Mouse (Mus musculus) cerebellum, adult 11 months (tissue): ENCODE results near the gene Emd.
"Not testable (repeated sequence)": the region's sequence is repeated elsewhere in the genome, so short reads cannot be mapped to it uniquely, and the experiment has no call there.

ENCODE experiments used
- DNase-seq: peaks from one replicate; pipeline ENCODE4 v3.0.0; 2022

Gene Emd

DNA sequence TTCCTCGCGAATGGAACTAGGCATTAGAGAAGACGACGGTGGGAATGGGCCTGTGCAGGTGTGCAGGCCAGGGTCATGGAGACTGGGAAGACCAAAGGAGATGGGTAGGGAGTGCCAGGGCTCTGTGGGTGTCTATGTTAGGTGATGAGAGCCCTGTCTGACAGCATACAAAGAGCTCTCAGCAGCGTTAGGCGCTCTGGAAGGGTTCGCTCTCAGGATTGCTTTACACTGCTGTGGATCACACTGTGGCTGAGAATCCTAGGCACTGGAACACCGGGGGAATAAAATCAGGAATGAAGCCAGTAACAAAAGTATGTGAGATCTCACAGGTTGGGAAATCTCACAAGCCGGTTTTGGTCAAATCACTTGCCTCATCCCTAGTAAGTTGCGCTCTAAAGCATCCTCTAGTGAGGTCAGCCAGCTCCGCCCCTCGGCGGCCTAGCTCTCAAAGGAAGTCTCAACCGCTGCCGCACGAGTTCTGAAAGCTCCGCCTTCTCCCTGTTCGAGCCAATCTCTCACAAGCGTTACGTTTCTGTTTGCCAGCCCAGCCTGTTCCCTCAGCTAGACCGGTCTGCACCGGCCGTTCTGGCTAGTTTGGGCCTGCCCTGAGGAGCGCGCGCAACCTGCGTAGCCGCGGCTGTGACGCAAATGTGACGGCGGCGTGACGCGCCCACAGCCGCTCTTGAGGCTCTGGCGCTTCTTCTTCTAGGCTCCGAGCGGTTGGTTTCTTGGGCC, at the start of gene Emd:
Emd (plus strand) TSS at position 535 of the 735 bp plus-strand sequence.
- peak; percentile 83 for DNase-seq

DNA sequence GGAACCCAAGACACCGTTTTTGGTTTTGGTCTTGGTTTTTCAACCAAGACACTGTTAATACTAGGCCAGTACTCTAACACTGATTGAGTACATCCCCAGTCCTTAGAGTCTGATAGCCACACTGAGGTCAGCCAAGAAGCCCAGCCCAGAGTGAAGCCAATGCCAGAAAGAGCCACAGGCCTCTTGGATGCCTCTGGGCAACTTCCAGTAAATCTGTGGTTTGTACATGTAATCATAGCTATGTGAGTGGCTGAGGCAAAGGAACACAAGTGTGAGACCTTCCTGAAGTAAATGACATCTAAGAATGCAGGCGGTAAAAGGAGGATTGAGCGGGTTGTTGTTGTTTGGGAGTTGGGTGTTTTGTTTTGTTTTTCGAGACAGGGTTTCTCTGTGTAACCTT, 36.0 kb upstream of the Emd start:
- DNase-seq: no peak

DNA sequence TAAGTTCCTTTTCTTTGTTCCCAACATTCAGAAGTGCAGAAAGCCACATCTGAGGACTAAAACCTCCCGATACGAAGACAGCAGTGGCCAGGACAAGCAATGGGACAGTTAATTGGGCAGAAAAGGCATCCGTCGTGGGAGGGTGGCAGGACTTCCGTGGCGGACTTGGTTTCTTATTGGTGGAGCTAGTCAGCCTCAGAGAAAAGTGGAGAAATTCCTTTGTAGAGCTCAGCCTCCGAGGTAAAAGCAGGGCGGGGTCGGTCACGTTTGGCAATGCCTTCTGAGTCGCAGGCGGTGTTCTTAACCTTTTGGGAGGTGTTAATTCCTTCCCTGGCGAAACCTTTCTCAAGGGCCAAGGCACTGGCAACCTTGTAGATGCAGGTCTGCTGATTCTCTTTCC, 35.0 kb upstream of the Emd start:
- no peak for DNase-seq

DNA sequence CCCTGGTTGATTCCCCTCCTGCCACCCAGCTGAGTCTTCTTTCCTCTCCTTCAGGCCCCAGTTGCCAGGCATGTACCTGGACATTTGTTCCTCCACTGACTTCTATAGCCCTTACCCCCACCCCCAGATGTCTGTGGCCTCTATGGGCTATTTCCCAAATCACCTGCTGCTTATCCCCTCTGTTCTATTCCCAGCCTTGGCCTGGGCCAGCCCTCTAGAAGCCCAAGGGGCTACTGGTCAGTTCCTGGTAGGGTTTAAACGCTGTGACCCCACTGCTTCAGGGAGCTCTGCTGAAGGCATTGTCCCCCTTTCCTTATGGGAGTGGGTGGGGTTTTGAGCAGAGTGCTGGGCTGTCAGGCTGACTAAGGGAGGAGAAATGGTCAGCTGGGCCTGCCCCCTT, 34.4 kb upstream of the Emd start:
- DNase-seq: not testable (repeated sequence)

DNA sequence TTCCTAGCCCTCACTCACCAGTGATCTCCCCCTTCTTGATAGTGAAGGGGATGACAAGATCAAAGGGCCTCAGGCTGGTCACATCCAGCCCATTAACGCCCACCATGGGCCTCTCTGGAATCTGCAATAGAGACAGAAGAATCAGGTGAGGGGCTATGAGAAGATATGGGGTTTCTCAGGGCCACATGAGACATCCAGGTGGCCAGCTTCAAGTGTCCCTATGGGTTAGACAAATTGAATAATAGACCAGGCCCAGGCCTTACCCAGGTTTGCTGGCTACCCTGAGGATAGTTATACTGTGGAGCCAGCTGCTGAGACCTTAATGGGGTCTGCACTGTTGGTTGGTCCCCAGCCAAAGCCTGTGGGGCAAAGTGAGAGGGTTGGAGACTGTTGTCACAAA, 24.4 kb upstream of the Emd start:
- DNase-seq: no peak

DNA sequence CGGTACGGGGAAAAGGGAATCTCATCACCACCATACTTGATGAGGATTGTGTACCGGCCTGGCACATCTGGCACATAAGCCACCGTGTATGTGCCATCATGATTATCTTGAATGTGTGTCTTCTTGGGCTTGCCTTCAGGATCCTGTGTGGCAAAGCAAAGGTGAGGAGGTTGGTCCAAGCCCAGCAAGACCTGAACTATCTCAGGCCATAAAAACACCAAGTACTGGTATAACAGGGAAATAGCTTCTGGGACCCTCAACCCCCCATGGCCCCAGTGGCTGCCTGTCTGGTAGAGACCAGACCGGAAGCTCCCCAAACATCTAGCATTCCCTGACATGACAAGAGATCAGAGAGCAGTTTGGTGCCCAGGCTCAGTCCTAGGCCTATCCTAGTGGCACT, 21.3 kb upstream of the Emd start:
- no peak for DNase-seq

DNA sequence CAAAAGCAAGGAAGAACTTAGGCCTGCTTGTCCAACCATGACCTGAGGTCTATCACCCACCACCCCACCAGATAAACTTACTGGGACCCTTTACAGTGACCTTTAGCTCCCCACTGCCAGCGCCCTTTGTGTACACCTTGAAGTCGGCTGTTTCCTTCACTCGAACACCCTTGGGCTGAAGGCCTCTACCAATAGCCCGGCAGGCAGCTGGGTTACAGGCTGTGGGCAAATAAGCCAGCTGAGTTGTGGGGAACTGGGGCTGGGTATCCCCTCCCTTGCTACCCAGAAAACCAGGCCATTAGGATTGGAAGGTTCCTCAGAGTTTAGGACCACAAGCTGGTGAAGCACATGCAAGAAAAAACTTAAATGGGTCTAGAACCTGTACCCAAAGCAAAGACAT, 14.2 kb upstream of the Emd start:
- DNase-seq: no peak

DNA sequence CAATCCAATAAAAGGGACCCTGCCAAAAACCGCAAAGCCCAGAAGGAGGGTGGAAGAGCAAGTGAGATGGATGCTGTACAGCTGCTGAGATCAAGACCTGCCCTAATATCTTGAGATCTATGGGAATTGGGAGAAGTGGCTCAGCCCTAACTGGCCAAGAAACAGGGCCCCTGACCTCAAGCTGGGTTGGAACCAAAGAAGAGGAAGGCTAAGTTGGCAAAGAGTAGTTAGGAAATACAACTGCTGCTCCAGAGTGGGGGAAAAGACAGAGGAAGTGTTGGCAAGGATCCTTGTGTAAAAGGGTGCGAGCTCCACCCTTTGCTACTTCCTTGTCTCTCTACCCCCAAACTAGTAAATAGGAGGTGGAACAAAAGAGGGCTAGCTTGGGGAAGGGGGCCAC, 11.1 kb upstream of the Emd start:
- no peak for DNase-seq

DNA sequence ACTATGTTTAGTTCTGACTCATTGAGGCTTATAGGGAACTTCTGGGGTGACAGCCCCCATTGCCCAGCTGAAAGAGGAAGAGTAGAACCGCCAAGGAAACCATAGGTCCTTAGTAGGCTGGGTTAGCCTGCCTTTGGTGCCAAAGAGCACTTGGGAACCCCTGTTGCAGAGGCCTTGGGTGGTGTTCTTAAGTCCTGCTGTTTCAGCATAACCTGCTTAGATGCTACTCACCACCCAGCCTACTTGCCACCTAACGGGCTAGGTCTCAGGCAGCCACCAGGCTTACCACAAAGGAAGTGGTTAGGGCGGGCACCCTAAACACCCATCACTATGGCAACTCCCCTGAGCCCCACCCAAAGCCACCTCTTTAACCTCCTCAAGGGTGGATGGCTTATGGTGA, 10.7 kb upstream of the Emd start:
- DNase-seq: no peak

DNA sequence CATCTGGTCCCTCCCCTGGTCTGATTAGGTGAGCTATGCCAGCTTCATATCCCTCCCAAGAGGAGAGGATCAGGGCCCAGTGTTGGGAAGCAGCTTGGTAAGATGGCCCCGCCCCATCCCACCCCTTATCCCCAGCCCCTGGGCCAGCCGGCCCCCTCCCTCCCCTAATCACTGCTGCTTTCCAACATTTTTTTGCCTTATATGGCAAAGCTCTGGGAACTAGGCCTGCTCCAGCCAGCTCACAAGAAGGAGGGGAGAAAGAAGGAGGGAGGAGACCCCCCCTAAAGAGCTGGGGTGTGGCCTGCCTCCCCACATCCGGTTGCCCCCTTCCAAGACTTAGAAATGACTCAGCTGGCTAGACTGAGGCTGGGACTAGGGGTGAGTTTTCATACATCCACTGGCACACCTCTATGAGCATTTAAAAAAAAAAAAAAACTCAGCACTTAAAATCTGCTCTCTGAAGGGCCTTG, 9.8 kb upstream of the Emd start:
- no peak for DNase-seq

DNA sequence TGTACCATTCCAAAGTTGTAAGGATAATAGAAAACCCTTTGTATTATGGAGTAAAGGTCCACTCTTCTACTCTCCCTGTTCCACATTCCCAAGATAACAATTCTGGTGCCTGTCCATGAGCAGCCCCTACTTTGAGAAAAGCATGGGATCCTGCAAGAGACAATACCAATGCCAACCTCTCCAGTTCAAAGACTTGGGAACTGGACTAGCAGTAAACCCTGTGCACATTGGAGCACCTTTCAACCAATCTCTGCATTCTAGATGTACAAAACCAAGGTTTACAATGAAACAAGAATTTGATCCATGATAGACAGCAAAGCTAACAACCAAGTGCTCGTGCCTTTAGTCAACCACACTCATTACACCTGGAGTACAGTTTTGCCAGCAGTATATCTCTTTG, 9.4 kb upstream of the Emd start:
- DNase-seq: no peak

DNA sequence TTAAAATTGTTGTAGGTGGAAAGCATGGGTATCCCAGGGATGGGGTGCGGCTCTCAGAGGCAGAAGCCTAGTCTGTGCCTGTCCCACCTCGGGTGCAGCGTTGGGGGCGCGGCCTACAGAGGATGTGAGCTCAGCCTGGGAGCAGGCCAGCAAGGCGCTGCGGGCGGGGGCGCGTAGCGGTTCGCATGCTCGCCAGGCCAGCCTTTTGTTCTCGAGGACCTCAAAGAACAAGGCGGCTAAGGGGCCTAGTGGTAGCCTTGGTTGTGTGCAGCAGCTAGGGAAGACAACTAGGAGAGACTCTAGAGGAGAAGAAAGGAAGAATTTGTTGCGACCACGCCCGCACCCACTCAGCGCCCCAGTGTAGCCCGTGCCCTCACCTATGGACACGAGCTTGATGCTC, 8.8 kb upstream of the Emd start:
- peak; percentile 69 for DNase-seq

DNA sequence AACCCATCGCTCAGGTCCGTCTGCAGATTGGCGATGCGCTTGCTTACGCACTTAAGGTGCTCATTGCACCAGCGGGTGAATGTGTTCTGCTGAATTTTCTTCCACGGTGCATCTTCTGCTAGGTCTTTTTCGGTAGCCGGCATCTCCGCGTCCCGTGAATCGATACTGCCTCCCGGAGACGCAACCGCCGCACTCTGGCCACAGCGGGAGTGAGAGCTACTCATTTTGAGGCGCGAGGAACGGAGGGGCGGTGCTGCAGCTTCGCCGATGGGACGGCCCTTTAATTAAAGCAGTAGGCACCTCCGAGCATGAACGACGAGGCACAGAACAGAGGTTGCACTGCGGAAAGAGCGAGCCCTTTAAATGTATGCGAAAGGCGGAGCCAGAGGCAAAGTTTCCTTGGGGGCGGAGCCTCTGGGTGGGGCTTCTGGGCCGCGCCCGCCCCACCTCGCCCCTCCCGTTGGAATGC, 8.2 kb upstream of the Emd start:
- peak; percentile 78 for DNase-seq

DNA sequence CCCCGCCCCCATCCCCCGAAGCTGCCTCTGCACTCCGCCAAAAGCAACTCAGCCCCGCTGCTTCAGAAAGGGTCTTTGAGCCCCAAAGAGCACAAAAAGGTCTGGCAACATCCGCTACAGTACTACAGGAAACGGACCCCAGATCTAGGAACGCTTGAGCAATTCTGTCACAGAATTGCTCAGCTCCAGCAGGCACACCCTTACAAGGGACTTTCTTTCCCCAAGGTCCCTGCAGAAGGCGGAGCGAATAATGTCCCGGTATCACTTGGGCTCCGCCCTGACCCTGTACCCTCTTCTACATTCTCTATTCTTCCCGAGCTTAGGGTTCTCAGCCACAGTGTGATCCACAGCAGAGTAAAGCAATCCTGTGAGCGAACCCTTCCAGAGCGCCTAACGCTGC, 7.8 kb upstream of the Emd start:
- DNase-seq: no peak

DNA sequence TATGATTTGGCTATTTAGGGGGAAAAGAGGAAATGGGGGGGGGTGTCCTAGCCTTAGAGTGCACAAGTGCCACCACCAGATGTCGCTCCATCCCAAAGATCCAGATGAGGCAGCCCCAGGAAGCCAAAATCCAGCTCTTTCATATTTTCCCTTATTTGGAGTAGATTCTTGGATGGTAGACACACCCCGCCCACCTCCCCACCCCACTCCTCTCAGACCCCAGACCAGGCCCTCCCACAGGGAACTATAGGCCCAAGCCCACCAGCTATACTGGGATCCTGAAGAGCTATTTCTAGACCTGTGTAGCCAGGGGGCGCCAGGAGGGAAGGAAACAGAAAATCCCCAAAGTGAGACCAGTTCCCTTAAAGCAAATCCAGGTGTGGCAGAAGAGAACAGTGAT, 5.8 kb upstream of the Emd start:
- peak; percentile 44 for DNase-seq

DNA sequence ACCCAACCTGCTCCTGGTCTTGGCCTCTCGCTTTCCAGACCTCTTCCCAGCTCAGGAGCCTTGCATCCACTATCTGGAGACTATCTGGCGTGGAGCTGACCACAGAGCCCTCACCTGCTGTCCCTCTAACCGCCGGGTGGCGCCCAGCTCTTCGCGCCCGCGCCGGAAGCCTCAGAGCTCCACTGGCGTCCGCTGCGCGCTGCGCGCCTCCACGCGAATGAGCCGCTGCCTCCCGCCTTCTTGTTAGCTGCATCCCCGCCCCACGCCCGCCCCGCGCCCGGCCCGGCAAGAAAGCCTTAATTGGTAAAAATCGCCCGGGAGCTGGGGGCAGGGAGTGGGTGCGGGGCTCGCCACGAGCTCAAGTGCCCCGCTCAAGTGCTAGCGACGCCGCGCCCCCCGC, 4.9 kb upstream of the Emd start, which contains the start of gene Flna:
Flna (minus strand) TSS at position 206 of the 400 bp plus-strand sequence.
- DNase-seq: peak; percentile 67

DNA sequence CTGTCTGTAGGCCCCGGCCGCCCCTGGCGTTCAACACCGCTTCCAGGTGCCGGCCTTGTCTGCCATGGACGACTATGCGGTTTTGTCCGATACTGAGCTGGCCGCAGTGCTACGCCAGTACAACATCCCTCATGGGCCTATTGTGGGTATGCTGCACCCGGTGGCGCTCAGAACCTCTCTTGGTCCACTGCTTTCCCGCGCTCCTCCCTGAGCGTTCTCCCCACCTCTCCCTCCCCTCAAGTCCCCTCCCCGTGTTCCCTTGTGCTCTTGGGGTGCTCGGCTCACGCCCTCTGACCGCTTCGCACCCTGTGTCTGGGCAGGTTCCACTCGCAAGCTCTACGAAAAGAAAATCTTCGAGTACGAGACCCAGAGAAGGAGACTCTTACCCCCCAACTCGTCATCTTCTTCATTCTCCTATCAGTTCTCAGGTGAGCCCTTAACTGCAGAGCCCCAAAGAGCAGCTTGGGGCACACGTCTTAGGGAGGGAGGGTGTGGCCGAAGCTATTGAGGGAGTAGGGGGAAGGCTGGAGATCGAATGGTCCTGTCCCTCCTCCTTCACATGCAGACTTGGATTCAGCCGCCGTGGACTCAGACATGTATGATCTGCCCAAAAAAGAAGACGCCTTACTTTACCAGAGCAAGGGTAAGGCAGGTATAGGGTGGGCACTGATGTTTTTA, 540 bp downstream of the Emd start:
- no peak for DNase-seq

DNA sequence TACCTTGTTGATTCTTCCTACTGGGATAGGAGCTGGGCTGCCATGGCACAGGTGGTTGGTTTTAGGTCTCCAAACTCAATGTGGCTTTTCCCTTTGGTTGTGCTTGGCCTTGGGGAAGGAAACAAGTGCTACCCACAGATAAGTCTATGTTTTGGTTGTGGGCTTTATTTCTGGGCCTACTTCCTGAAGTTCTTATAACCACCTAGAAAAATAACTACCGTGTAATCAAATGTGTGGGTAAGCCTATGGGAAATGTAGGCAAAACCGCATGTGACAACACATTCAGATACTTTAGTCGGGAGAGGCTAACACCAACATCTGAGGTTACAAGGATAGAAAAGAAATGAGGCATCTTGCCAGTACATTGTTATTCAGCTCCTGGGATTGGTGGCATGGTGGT, 3.3 kb downstream of the Emd start:
- no peak for DNase-seq

DNA sequence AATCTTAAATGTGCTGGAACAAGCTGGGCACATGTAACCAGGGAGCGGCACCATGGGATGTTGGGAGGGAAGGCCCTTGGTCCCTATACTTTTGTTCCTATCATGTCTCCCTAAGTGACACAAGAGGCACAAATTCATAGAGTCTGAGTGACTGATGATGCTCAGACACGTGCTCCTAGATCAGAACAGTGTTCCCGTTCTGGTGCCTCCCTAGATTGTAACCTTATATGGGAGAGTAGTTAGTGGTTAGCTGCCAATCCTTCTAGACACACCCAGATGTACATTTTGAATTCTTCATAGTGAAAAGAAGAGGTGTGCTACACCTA, 15.2 kb downstream of the Emd start:
- no peak for DNase-seq

DNA sequence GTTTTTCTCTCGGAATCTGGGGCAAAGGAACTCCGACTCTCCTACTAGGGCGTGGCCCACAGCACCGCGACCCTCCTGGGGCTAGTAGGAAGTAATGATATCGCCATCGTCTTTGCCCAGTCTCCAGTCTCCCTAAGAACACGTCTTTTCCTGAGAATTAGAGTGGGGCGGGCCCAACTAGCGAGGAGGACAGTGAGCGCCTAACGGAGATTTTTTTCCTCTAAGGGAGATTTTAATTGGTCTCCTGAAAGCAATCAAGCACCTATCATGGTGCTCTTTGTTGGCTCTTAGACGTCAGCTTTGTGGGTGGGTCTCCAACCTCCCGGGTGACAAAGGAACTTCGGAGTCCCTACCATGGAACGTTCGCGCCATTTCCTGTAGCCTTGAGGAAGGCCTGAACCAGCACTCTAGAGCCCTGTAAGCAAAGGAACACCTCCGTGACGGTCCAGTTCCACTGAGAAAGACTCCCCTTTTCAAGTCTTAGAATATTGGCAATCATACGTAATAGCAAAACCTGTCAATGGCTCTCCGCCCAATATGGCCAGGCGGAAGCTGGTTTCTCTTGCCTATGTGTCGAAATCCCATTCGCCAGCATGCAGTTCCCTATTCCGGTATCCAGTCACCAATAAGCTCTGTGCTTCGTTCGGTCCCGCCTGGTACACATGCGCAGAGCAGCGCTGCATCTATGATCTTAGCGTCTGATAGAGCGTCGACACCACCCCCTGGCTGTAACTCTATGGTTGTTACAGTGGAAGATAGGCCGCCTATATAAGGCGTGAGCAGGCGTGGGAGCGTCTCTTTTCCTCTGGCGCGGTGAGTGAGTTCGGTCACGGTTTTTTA, 15.8 kb downstream of the Emd start, which contains the start of gene Rpl10:
Rpl10 (plus strand) TSS at position 751 of the 840 bp plus-strand sequence.
- DNase-seq: peak; percentile 85

DNA sequence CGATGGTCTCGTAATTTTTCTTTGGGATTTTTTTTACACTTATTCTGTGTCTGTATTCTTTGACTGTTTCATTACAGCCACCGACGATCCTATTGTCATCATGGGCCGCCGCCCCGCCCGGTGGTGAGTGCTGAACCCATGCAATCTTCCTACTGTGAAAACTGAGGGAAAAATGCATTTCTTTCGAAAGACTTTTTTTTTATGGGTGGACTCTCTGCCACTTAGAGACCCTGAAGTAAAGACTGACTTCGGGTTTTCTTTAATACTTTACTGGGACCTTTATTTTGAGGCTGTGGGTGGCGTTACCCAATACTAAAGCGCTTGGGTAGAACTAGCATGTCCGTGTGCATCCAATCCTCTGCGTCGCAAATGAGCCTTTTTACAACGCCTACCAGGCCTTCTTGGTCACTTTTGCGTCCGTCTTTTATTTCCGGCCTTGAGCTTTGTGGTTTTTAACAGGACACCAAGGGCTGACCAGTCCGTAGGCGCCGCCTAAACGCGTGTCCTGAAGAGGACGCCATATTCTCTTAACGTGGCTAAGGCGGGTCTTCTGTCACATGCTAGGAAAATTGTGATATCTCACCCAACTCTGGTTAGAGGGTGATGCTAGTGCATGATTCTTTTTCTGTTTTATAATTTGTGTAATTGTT, 16.5 kb downstream of the Emd start:
- no peak for DNase-seq

DNA sequence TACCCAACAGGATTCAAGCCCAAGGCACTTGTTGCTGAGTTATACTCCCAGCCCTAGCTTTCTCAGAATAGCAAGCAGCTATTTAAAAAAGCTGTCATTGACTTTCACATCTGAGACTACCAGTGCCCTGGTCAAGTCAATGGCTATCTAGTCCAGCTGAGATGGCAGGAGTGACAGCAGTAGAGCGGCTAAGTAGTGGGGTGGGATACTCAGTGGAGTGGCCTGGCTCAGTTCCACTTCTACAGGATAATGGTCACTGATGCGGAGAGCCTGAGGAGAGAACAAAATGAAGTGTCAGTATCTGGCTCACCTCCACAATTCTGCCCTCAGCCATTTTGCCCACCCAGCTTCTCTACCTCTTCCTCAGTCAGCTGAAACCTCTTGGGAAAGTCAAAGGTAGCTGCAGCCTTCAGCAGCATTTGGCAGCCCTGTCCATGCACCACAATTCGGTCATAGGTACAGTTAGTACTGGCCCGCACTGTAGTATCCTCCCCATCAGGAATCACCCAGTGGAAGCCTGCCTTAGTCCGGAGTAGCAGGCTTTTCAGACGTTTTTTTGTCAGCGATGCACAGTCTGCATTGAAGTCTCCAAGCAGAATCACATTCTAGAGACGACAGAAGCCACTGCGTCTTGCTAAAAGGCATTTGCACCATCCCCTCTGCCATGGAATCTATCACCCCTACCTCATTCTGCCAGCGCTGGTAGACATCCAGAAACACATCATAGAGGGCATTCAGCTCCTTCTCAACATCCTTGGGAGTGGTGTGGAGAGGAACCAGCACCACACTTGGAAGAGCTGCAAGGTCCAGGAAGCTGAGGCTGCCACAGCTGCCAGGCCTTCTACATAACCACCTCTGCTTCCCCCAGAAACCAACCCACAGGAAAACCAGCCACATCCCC, 19.2 kb downstream of the Emd start:
- no peak for DNase-seq
